Mouse (Mus musculus): ENCODE data around the gene Pkp4. TPM values are rescaled to one million over a fixed set of nuclear protein-coding genes. Genes with fewer than 3 reads are reported as not detected.

The Pkp4 gene
- polyA plus RNA-seq, 1 experiment from 2014 or later: 12.2 TPM

DNA sequence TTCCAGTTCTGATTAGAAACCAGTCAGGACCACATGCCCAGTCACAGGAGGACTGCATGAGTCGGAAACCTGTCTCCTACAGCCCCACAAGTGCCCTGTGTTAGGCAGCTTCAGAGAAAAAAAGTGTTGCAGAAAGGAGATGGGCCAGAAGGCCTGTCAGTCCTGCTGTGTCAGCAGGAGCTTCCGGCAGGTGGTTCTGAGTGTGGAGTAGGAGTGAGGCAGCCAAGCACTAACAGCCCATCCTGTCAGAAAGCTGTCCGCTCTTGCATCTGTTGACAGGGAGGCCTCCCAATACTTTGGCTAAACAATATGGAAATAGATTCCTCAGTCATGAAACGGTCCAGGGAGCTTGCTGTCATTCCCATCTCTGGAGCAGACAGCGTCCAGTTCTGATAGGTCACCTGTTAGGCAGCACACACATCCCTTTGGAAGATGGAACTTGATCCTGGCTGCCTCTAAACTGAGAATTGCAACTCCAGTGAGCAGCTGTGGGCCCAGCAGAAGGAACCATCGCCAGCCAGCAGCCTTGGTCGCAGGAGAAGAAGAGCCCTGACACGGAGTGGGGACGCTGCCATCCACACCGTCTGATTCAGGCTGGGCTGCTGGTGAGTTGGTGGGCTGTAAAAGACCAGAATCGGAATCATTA is 68.7 kb downstream of the Pkp4 start:
- WGBS: 80% methylated on average over 11 of the region's 11 CpGs
- ATAC-seq (ENCODE audit: low FRiP score, low read depth): no peak
- Histone ChIP-seq H3K9me3 (no peaks in the 10 kb centered on the region), H3K27me3 (replicated peaks) (no peaks in the 10 kb centered on the region), H3K4me3 (no peak overlapping the region), H3K4me1 (peaks cover 4% of the 10 kb centered on the region; the same call in 1 of the 2 replicates), H3K4me2 (replicated peaks) (no peak overlapping the region), H3K36me3 (no peaks in the 10 kb centered on the region; the same call in 1 of the 2 replicates), H3K27ac (no peak overlapping the region), H3K9ac (no peak overlapping the region)

DNA sequence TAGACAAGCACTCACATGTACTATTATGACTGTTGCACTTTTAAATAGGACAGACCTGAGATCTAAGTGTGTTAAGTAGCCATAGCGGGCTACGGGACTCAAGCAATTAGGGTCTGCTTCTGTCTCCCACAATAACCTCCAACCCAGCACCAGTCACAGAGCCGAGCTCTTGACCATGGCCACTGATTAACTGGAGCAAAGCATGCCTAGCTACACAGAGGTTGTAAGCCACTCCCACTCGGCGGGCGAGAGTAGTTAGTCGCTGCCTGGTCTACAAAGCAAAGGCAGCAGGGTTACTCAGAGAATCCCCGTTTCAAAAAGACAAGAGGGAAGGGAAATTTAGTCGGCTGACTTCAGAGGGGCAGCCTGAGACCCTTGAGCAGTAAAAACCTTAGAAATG is 70.0 kb downstream of the Pkp4 start:
- Histone ChIP-seq H3K4me3 (no peak overlapping the region), H3K27ac (no peak overlapping the region), H3K4me1 (peaks cover 4% of the 10 kb centered on the region; the same call in 1 of the 2 replicates), H3K36me3 (no peaks in the 10 kb centered on the region; the same call in 1 of the 2 replicates), H3K9ac (no peak overlapping the region), H3K9me3 (no peaks in the 10 kb centered on the region), H3K27me3 (replicated peaks) (no peaks in the 10 kb centered on the region), H3K4me2 (replicated peaks) (no peak overlapping the region)
- 15% methylated on average over 9 of the region's 9 CpGs for WGBS
- ATAC-seq (ENCODE audit: low FRiP score, low read depth): no peak

DNA sequence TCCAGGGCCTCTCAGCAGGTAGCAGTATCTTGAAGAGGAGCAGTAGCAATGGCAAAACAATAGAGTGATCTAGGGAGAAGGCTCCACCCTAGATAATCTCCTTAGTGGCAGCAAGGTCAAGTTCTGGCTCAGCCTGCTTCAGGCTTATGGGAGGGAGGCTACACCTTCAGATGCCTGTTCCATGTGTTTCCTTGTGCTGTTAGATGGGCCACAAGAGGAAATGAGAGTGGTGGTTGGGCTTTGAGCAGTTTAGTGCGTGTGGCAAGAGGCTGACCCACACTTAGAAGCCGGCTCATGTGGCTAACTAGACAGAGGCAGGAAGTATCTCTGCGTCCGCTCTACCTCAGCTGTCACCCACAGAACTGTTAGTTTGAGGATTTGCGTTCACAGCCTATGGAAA is 70.9 kb downstream of the Pkp4 start:
- Histone ChIP-seq H3K4me1 (peaks cover 4% of the 10 kb centered on the region; the same call in 1 of the 2 replicates), H3K4me3 (no peak overlapping the region), H3K4me2 (replicated peaks) (no peak overlapping the region), H3K27me3 (replicated peaks) (no peaks in the 10 kb centered on the region), H3K9me3 (no peaks in the 10 kb centered on the region), H3K9ac (no peak overlapping the region), H3K27ac (no peak overlapping the region), H3K36me3 (no peaks in the 10 kb centered on the region; the same call in 1 of the 2 replicates)
- ATAC-seq (ENCODE audit: low FRiP score, low read depth): no peak
- WGBS: 85% methylated on average over 5 of the region's 5 CpGs

DNA sequence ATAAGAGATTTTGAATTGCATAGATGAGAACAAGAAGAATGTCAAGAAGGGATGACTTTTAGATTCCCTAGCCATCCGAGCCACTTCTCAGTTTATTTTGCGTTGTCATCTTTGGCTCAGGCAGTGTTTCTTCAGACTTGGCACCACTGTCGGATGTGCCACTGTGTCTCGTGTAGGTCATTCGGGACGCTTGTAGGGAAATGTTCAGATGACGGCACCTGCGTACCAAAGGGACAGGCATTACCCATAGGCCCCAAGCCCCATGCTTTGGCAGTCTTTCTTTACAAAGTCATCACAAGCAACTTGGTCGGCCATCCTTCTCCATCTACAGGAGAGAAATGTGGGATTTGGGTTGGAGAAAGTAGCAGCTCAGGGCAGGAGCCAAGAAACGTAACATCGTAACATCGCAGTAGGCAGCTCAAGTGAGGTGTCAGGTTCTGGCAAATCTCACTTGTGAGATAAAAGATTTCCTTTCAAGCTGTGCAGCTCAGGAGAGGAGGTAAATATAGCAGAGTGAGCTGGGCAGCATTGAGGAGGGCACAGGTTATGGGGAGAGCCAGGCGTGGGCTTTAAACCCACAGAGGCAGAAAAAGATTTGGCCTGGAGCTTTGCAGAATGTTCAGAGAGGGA is 72.8 kb downstream of the Pkp4 start:
- no peak overlapping the region for H3K9ac ChIP-seq

DNA sequence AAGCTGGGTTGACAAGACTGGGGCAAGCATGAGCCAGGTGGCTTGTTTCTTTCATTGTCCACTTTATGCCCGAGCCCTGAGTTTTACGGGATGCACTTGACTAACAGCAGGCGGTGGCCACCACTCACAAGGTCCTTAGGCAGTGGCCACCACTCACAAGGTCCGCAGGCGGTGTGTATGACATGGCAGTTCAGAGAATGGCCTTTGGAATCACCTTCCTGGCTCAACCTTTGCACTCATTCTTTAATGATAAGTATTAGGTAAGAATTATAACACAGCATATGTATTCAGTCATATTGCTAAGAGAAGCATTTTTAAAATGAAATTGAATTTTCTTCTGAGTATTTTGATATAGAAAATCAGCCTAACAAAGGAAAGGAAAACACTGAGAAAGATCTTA is 73.3 kb downstream of the Pkp4 start:
- H3K36me3 ChIP-seq: no peaks in the 10 kb centered on the region; the same call in 1 of the 2 replicates
- ATAC-seq (ENCODE audit: low FRiP score, low read depth): no peak
- 89% methylated on average over 5 of the region's 5 CpGs for WGBS

More for the DNA sequence above, 72.8 kb downstream of the Pkp4 start:
- H3K4me3 ChIP-seq: no peak overlapping the region
- peaks cover 4% of the 10 kb centered on the region; the same call in 1 of the 2 replicates for H3K4me1 ChIP-seq
- no peak for ATAC-seq (ENCODE audit: low FRiP score, low read depth)
- no peaks in the 10 kb centered on the region; the same call in 1 of the 2 replicates for H3K36me3 ChIP-seq
- H3K9me3 ChIP-seq: no peaks in the 10 kb centered on the region
- no peak overlapping the region for H3K27ac ChIP-seq
- 94% methylated on average over 13 of the region's 13 CpGs for WGBS
- H3K4me2 ChIP-seq (replicated peaks): no peak overlapping the region
- no peaks in the 10 kb centered on the region for H3K27me3 ChIP-seq (replicated peaks)

DNA sequence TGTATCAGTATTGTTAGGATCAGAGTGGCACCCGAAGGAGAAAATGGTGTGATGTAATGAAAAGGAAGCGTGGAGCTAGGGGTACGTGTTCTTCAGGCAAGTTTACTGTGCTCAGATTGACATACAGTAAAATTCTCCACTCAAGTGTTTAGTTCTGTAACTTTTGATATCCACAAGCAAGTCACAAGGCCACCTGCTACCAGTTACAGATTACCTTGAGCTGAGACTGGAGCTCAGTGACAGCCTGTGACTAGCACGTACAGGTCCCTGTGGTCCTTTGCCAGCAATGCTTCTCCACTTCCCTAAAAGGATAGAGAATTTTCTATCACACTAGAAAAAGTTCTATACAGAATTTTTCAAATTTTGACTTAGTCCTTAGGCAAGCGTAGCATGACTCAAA is 73.9 kb downstream of the Pkp4 start:
- Histone ChIP-seq H3K9me3 (no peaks in the 10 kb centered on the region), H3K27me3 (replicated peaks) (no peaks in the 10 kb centered on the region), H3K27ac (no peak overlapping the region), H3K4me1 (peaks cover 4% of the 10 kb centered on the region; the same call in 1 of the 2 replicates), H3K4me3 (no peak overlapping the region), H3K4me2 (replicated peaks) (no peak overlapping the region), H3K36me3 (no peaks in the 10 kb centered on the region; the same call in 1 of the 2 replicates), H3K9ac (no peak overlapping the region)
- WGBS: 95% methylated on average over 5 of the region's 5 CpGs
- ATAC-seq (ENCODE audit: low FRiP score, low read depth): no peak

More for the DNA sequence above, 73.3 kb downstream of the Pkp4 start:
- Histone ChIP-seq H3K27me3 (replicated peaks) (no peaks in the 10 kb centered on the region), H3K9me3 (no peaks in the 10 kb centered on the region), H3K27ac (no peak overlapping the region), H3K4me1 (peaks cover 4% of the 10 kb centered on the region; the same call in 1 of the 2 replicates), H3K4me3 (no peak overlapping the region), H3K4me2 (replicated peaks) (no peak overlapping the region), H3K9ac (no peak overlapping the region)

DNA sequence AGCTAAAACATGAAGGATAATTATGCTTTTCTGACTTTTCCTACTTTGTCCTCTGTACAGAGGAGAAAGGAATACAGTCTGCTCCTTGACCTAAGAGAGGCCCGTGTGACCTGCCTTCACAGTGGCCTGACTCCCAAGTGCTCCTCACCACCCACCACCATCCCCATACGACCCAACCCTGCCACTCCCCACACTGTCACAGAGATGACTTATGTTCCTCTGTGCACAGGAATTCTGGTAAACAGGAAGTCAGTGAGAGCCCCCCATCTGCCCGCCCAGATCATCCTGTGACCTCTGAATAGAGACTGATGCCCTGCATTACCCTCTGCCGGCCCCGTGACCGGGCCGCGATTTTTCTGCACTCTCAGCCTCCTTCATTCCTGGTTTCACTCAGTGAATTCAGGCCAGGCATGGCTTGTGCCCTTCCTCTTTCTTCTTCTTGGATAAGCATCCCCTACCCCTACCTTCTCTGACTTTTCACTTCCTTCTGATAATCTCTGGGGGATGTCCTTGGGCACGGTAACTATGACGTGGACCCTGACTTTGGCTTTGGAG is 79.3 kb downstream of the Pkp4 start:
- no peak overlapping the region for H3K27ac ChIP-seq
- no peaks in the 10 kb centered on the region for H3K36me3 ChIP-seq
- no peak overlapping the region for H3K4me3 ChIP-seq
- no peaks in the 10 kb centered on the region for H3K4me1 ChIP-seq
- H3K9ac ChIP-seq: no peak overlapping the region
- H3K9me3 ChIP-seq: no peaks in the 10 kb centered on the region
- WGBS: 89% methylated on average over 10 of the region's 10 CpGs
- no peak overlapping the region for H3K4me2 ChIP-seq (replicated peaks)
- ATAC-seq (ENCODE audit: low FRiP score, low read depth): no peak
- H3K27me3 ChIP-seq (replicated peaks): no peaks in the 10 kb centered on the region

DNA sequence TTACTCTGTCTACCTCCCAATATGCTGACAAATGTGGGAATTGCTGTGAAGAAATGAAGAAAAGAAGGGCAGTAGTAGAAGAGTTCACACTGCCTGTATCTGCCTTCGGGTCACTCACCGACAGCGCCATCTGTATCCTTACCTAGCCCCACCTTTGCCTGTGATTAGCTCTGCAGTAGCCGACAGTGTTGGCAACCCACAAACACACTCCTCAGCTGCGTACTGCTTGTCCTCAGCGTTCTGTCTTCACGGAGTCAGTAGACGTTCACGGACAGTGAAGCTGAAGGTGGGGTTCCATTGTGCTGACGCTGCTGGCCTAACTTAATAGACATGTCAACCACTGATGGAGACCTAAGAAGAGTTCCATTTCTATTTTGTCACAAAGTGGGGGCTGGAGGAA is 81.5 kb downstream of the Pkp4 start:
- H3K9me3 ChIP-seq: no peaks in the 10 kb centered on the region
- H3K27me3 ChIP-seq (replicated peaks): no peaks in the 10 kb centered on the region
- H3K27ac ChIP-seq: no peak overlapping the region
- no peak overlapping the region for H3K4me2 ChIP-seq (replicated peaks)
- no peaks in the 10 kb centered on the region for H3K36me3 ChIP-seq
- no peaks in the 10 kb centered on the region for H3K4me1 ChIP-seq
- no peak overlapping the region for H3K9ac ChIP-seq
- H3K4me3 ChIP-seq: no peak overlapping the region
- ATAC-seq (ENCODE audit: low FRiP score, low read depth): no peak
- 89% methylated on average over 10 of the region's 10 CpGs for WGBS

DNA sequence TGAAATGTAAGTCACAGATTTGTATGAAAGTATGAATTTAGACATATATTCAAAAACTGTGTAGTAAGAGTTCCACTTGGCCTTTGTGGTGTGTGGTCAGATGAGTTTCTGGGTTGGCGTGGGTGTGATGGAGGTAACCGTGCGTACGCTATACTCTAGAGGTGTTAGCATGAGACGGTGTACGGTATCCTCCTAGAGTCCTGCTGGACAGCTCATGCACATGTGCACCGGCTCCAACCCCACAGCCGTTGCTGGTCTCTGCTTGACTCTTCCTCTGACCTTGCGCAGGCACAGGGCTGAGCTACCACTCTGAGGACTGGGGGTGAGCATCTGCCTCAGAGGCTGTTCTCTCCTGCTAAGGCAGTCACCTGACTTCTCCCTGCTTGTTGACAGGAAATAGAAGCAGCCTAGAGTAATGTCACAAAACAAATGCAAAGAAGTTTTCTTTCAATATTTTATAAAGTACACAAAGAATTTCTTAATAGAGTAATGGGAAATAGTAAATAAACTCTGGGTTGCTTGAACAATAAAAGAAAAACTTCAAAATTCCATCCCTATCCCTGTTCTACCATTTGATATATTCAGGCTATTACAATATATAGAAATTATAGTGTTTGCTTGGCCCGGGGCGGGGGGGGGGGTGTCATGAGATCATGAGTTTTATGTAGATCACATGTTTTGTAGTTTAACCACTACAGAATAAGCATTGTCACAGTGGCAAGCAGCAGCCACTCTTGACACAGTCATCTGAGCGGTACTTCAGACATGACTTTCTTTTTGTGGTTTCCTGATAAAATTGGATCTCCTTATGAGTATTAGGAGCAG is 83.8 kb downstream of the Pkp4 start:
- WGBS: 97% methylated on average over 12 of the region's 12 CpGs
- H3K27ac ChIP-seq: no peak overlapping the region
- no peaks in the 10 kb centered on the region for H3K4me1 ChIP-seq
- no peaks in the 10 kb centered on the region for H3K9me3 ChIP-seq
- H3K27me3 ChIP-seq (replicated peaks): no peaks in the 10 kb centered on the region
- H3K36me3 ChIP-seq: no peaks in the 10 kb centered on the region
- H3K4me2 ChIP-seq (replicated peaks): no peak overlapping the region
- H3K9ac ChIP-seq: no peak overlapping the region
- no peak for ATAC-seq (ENCODE audit: low FRiP score, low read depth)
- H3K4me3 ChIP-seq: no peak overlapping the region

DNA sequence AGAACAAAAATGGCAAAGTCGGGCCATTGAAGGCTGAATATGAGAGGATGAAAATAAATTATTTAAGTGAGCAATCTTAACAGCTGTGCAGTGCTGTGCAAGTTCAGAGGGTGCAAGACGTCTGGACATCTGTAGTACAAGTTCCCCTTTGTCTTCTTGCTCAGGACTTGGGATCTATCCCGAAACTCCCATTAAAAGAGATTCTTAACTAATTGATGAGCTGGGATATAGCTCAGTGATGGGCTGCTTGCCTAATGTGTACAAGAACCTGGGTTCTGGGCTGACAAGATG is 84.4 kb downstream of the Pkp4 start:
- no peaks in the 10 kb centered on the region for H3K9me3 ChIP-seq
- no peaks in the 10 kb centered on the region for H3K4me1 ChIP-seq
- ATAC-seq (ENCODE audit: low FRiP score, low read depth): no peak
- H3K9ac ChIP-seq: no peak overlapping the region
- no peak overlapping the region for H3K4me3 ChIP-seq
- H3K27me3 ChIP-seq (replicated peaks): no peaks in the 10 kb centered on the region
- no peak overlapping the region for H3K4me2 ChIP-seq (replicated peaks)
- 81% methylated on average over 3 of the region's 3 CpGs for WGBS
- H3K36me3 ChIP-seq: no peaks in the 10 kb centered on the region
- H3K27ac ChIP-seq: no peak overlapping the region

DNA sequence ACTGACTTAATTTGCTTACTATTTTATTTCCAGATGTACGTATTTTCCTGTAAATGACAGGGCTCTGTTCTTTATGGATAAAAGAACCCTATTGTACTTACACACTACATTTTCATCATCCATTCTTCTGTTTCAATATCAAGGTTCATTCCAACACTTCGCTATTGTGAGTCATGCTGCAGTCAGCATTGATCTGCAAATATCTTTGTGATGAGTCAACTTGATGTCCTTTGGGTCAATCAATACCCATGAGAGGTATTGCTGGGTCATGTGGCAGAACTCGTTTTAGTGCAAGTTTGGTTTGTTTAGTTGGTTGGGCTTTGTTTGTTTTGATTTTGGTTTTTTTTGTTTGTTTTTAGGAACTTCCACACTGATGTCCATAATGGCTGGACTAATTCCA is 88.2 kb downstream of the Pkp4 start:
- no peak overlapping the region for H3K27ac ChIP-seq
- 87% methylated on average over 3 of the region's 3 CpGs for WGBS
- no peak overlapping the region for H3K4me2 ChIP-seq (replicated peaks)
- H3K4me3 ChIP-seq: no peak overlapping the region
- no peak overlapping the region for H3K9ac ChIP-seq
- ATAC-seq (ENCODE audit: low FRiP score, low read depth): no peak
- H3K36me3 ChIP-seq: no peaks in the 10 kb centered on the region
- no peaks in the 10 kb centered on the region for H3K4me1 ChIP-seq
- H3K27me3 ChIP-seq (replicated peaks): no peaks in the 10 kb centered on the region
- no peaks in the 10 kb centered on the region for H3K9me3 ChIP-seq

DNA sequence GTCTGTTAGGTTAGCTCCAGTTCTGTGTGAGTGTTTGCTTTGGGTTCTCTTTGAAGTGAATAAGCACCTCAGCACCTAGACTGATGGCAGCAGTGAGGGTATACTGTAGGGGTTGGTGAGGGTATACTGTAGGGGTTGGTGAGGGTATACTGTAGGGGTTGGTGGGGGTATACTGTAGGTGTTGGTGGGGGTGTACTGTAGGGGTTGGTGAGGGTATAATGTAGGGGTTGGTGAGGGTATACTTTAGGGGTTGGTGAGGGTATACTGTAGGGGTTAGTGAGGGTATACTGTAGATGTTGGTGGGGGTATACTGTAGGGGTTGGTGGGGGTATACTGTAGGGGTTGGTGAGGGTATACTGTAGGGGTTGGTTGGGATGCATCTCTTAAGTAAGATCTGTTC is 92.2 kb downstream of the Pkp4 start:
- Histone ChIP-seq H3K27ac (no peak overlapping the region), H3K4me2 (replicated peaks) (no peak overlapping the region), H3K9me3 (no peaks in the 10 kb centered on the region), H3K4me3 (no peak overlapping the region), H3K27me3 (replicated peaks) (no peaks in the 10 kb centered on the region), H3K9ac (no peak overlapping the region), H3K4me1 (no peaks in the 10 kb centered on the region), H3K36me3 (no peaks in the 10 kb centered on the region)
- no peak for ATAC-seq (ENCODE audit: low FRiP score, low read depth)
